Mouse (Mus musculus) layer of hippocampus, postnatal 10 days (tissue): Measurements from ENCODE around the gene Rtn4rl2. TPM values are rescaled to one million over a fixed set of nuclear protein-coding genes. Genes with fewer than 3 reads are reported as not detected.
"Not testable (repeated sequence)": the region's sequence is repeated elsewhere in the genome, so short reads cannot be mapped to it uniquely, and the experiment has no call there.

Experiments
- DNase-seq, 2 experiments: peaks; one replicate each; pipeline ENCODE4 v3.0.0; 2021; ENCODE audit warnings: low spot score in 2 of 2
- long read RNA-seq: library from polyadenylated mRNA; stranded (forward); transcript quantifications from one replicate; pipeline ENCODE4 v2.0.0, GENCODE M21; 2023
- total RNA-seq, 2 experiments: library from RNA; stranded (reverse); gene quantifications; 2 replicates each; pipeline ENCODE4 v1.2.3; 2021

Gene Rtn4rl2
- total RNA-seq: 100 to 1,000 TPM; 108 to 116 TPM
- long read RNA-seq, transcript Rtn4rl2-203 (3 exons, 1,303 nt): major isoform, 67 of 99 reads
- long read RNA-seq, partial matches to known transcripts: 3 of 99 reads
- long read RNA-seq, other reads (novel, unspliced or antisense): 29 of 99 reads

DNA sequence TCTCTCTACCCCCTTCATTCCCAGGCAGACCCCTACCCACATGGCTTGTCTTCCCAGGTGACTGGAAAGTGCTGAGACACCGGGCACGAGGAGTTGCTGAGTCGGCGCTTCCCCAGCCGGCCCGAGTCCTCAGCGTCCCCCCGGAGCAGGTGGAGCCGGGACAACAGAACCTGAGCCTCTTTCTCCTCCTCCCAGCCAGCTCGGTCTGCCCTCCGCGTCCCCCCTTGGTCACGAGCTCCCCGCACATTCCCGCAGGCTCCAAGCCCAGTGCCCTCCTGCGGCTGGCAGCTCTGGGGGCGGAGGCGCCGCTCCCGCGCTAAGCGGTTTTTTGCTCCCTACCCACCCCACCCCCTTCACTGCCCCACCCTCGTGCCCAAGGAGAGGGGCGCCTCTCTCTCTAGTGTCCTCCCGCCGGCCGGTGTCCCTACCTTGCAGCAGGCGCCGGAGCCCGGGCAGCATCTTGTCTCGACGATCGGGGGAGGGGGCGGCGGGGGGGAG, at the start of gene Rtn4rl2:
Rtn4rl2 (minus strand) TSS at position 477 of the 498 bp plus-strand sequence.
- peak in 1 of 2 experiments; percentile 52 for DNase-seq

DNA sequence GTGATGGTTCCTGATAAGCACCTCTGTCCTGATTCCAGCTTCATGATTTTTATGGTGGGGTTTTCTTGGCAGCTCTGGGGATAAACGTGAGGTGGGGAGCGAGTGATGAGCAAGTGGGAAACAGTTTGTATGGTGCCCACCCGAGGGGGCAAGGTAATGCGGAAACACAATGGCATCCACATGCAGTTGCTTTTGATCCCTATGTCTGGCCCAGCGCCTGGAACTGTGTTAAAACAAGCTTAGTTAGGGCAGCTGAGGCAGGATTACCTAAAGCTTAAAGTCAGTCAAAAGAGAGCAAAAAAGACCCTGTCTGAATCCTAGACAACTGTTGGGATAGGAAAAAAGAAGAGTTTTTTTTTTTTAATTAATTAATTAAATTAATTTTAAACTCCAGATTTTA, 48.6 kb upstream of the Rtn4rl2 start:
- DNase-seq: no peak

DNA sequence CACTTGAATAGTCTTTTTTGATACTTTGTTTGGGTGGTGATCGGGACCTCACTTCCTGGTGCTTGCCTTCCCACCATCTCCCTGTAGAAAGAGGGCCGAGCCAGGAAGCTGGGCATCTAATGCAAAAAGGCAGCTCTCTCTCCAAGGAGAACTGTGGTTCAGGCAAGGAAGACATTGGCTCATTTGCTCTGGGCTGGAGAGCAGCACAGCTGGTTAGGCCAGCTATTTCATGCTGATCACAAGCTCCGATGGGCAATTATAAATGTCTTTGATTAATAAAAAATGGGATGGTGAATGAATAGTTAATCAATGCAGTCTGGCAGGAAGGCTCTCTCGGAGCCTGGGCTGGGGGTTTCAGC, 48.1 kb upstream of the Rtn4rl2 start:
- no peak for DNase-seq

DNA sequence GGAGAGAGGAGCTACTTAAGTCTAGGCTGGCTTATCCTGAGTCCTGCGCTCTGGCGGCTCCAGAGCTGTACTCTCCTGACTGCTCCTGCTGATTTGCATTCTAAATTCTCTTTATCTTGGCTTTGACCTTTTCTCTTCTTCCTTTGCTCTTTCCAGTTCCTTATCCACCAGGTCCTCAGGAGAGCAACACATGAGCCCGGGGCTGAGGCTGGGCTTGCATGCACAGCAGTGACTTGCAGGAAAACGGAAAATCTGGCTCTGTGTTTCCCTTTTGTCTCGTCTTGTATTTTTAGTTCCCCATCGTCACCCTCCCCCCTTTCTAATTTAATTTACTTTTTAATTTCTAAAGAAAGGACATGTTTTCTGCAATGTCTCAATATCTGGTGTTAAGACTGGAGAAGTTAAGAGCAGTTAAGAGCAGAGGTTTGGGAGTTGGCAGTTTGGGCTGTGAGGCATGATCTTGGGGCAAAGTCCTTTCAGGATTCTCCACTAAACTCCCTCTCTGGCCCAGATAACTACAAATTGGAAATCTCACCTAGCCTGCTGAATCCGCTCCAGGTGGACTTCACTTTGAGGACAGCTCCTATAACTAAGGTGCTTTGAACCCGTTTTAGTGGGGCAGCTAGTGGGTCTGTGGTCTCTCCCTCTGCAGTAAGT, 47.6 kb upstream of the Rtn4rl2 start:
- no peak for DNase-seq

DNA sequence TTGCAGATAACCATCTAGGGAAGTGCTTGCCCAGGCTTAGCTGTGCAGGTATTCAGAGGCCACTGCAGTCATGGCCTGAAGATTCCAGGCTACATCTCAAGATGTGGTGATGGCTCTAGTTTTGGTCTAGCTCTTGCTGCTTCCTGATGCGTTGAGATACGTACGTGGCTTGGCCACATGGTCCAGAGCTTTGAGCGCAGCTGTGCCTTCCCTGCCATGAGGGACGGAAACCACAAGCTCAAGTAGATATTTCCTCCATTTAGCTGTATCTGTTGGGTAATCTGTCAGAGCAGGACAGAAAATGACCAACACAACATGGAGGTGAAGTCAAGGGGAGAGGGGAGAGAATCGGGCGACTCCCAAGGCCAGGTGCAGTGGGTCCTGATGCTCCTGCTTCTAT, 43.7 kb upstream of the Rtn4rl2 start:
- no peak for DNase-seq

DNA sequence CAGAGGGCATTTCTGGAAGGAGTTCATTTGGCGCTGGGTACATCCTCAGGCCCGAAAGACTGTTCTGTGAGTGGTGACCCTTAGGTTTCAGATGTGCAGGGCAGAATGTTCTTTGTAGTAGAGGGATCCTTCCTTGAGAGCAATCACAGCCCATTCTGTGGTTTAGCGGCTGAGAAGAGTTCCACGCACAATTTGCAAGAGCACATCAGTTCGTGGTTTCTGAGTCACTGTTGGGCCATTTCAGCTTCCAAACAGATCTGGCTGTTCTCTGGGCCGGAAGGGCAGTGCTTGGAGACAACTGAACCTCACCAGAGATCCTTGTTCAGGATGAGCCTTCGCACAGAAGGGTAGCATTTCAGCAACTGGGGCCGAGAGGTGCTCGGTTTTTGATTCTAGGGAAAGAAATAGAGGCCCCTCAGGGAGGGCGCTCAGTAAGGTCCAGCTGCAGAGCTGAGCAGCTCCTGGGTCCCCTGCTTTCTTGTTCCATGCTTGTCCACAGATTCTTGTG, 33.1 kb upstream of the Rtn4rl2 start:
- no peak for DNase-seq

DNA sequence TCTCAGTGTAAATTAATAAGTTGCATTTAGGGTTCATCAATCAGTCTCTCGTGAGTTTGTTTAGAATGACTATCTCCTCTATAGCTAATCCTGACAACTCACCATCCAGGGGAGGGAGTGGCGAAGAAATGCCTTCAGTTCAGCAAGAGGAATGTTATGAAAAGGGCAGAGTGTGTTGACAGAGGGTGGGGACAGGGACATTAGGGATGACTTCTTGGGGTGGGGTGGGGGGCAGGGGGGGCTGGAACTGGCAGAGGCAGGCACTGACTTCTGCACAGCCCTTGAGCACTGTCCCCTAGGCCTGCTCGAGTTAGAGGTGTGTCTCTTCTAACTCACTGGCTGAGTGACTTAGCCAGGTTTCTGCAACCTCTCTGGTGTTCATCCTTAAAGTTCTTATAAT, 31.7 kb upstream of the Rtn4rl2 start:
- DNase-seq: no peak

DNA sequence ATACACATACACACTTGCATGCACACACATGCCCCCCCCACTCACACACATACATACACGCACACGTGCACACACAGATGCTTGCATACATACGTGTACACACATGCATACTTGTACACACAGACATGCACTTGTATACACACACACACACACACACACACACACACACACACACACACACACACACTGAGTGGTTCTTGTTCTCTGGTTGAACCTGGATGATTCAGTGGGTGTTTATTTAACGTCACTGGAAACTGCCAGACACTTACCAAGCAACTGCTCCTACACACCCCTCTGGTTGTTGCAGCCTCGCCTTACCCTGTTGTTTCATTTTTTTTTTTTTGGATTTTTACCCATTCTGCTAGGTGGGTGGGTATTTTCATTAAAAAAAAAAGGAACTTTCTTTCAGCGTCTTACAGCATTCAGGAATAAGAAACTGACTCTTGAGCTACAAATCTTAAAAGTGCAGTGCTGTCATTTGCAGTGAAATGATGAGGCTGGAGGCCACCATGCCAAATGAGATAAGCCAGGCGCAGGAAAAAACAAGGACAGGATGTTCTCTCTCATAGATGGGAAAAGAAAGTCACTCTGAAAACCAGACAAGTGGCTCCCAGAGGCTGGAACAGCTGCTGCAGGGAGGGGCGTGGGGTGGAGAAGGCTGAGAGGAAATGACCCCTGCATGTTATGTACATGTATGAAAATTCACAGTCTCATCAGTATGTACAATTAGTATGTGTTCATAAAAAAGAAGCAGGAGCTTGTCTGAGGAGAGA, 30.2 kb upstream of the Rtn4rl2 start:
- no peak for DNase-seq

DNA sequence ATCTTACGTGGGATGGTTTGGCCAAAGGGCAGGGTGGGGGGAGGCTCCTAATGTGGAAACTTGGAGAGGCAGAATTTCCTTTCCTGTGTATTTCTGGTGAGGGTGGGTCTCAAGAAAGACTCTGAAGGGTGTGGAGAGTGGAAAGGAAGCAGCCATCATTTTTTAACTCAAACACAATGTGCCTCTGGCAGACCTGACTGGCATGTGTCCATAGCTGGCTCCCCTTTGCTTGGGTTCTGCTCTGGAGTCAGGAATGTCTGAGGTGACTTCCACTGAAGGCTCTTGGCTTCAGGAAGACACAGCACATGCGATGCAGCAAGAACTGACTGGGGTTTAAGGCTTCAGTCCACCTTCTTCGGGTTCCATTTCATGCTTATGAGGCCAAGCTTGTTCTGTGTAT, 28.8 kb upstream of the Rtn4rl2 start:
- no peak for DNase-seq

DNA sequence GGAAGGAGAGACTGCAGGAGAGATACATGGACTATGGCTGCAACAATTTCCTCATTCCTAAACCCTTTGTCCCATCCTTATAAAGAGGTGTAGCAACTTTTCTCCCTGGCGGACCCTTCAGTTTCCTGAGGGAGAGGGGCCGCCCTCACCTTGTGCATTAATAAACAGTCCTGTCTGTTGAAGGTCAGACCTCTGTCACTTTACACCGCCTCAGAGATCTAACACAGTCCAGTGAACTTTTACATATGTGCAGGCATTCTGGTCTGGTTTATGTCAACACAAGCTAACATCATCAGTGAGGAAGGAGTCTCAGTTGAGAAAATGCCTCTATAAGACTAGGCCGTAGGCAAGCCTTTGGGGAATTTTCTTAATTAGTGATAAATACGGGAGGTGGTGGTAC, 27.4 kb upstream of the Rtn4rl2 start:
- DNase-seq: no peak

DNA sequence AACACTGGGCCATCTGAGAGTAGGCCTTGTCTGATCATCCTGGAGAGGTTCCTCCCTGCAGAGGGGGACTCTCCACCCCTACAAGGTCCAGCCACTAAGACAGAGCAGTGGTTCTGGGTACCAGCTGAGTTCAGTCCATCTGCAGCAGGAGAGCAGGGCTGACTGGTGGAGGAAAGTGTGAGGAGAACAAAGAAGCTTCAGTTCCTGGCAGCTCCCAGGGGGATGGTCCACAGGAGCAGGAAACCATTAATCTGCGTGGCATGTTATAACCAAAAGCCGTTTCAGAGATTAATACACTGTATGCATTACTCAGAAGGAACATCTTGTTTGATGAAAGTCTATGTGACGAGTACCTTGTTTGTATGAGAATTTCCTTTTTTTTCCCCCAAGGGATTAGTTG, 26.2 kb upstream of the Rtn4rl2 start:
- no peak for DNase-seq

DNA sequence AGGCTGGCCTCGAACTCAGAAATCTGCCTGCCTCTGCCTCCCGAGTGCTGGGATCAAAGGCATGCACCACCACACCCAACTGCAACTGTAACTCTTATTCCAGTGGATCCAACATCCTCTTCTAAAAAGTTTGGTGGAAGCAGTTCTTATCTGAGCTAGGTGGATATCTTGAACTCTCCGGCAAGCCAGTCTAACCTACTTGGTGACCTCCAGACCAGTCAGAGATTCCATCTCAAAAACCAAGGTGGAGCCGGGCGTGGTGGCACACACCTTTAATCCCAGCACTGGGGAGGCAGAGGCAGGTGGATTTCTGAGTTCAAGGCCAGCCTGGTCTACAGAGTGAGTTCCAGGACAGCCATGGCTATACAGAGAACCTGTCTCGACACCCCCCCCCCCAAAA, 10.2 kb upstream of the Rtn4rl2 start:
- DNase-seq: not testable (repeated sequence)

DNA sequence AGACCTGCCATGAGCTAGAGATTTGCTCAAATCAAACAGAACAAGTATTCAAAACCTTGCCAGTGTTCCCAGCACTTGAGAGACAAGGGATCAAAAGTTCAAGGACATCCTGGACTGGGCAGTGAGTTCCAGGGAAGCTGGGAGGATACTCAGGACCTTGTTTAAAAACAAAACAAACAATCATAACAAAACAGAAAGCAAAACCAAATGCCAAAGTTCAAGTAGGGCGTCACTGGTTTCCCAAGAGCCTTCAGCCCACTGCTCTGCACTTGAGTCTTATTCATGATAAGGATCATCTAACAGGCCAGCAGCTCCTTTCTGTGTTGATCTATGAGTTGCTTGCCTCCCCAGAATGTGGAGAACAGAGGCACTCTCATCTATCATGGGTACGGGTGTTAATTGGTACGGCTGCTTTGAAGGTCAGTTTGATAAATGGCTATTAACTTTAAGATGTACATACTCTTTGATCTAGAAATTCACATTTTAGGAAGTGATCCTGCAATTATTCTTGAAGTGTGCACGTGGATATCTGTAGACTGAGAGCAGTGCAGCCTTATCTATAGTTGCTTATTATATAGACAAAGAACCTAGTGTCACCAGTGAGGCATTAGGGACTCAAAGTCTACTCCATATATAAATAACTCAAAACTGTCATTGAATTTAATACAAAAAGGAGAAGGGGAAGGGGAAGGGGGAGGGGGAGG, 9.1 kb upstream of the Rtn4rl2 start:
- no peak for DNase-seq

DNA sequence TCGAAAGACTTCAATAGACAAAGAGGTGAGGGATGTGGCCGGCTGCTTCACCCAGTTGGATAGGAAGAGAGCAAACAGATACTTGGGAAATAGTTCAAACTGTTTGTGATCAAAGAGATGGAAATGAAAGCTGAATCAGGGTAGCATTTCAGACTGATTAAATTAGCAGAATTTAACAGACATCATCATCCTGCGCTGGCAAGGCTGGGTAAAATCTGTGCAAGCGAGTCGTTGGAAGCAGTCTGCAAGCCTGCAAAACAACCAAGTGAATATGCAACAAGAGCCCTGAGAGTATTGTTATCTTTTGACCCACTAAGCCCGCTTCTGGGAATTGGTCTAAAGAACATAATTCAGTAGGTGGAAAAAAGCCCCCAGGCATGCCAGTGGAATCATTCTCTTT, 6.8 kb upstream of the Rtn4rl2 start:
- DNase-seq: peak in 1 of 2 experiments; percentile 42

DNA sequence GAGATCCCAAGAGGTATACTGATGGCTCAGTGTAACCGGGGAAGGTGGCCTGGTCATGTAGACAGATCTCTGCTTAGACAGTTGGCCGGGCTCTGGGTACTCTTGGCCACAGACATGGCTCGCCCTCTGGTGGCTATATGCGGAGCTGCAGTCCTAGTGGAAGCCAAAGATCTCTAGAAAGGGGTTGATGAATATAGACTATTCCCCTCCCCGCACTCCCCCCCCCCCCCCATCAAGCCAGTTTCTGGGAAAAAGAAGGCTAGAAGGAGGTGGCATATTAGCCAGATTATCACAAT, 3.5 kb upstream of the Rtn4rl2 start:
- peak; percentile 85 to 90 for DNase-seq

DNA sequence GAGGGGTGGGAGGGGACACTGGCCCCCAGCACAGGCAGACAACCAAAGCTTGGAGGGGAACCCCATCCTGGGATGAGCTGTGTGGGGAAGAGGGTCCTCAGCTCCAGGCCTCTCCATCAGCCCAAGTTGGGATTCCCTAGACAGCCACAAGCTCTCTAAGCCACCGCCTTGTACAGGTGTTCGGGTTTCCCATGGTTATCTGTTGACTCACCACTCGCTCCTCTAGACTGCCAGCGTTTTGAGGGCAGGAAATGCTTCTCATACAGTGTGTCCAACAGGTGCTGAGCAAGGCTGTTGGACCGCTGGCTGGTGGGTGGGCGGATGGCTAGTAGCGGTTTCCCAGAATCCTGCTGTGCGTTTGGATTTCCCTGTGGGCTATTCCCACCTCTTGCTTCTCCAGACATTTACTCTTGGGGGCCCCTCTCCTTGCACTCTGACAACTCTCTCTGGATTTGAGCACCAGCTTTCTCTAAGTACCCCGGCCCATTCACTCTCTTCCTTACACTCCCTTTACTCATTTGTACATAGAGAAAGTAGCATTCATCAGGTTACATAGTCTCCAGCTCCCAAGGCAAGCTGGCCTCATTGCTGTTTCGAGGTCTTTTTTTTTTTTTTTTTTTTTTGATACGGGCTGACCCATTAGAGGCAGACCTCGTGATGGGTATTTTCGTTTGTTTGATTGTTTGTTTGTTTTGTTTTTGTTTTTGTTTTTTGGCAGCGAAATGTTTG, 3.0 kb upstream of the Rtn4rl2 start:
- DNase-seq: no peak

DNA sequence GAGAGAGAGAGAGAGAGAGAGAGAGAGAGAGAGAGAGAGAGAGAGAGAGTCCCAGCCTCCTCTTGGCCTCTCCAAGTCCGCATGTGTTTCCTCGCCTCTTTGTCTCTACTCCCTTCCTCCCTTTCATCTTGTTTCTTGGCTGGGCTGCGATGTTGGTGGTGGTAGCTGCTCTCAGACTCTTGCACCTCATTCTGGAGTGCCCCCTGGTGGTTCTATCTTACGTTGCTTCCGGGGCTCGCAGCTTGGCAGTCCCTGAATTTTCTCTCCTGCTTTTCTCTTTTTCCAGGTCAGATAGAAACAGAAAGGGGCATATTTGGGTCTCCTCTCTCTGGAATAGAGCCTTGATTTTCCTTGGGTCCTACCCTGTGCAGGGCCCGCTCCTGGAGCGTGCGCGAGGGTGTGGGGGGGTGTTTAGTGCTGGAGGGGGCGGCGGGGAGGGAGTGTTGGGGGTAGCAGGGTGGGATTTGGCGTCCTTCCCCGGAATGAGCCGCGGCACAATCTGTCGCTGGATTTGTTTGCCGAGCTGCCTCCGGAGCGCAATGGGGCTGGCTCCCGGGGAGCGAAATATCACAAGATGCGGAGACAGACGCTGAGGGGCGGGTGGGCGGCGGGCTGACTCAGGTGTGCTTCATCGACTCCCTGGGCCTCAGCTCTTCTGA, 2.3 kb upstream of the Rtn4rl2 start:
- peak; percentile 84 to 89 for DNase-seq

DNA sequence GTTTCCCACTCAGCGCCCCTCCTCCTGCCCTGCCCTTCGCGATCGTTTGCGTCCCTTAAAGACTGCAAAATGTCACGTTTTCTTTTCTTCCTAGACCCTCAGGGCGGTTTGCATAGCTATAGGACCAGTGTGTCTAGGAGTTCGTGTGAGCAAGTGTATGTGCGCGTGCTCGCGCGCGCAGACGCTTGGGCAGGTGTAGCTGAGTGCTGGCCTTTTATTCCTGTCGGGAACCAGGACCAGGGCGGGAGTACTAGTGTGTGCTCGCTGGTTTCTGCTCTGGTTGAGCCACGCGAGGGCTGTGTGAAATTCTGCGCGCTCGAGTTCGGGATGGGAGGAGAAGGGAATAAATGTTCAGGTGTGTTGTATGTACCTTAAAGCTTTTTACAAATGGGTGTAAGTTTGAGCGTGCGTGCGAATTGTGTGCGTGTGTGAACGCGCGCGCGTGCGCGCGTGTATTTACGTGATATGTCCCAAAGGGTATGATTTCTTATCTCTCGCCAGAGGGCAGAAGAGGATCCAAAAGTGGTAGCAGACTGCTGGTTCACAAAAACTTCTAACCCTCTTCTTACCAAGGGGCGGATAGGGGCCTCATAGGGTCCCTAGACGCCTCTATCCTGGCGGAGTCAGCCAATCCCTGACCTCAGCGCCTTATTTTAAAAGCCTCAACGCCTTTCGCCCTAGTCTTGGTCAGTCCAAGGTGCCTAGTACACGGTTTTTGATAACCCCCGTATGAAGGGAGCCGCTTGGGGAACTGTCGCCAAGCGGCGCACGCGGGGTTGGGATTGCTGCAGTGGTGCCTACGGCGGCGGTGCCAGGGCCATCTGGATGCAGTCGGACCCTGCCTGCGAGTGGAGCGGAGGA, 1.1 kb upstream of the Rtn4rl2 start:
- peak in 1 of 2 experiments; percentile 63 for DNase-seq

DNA sequence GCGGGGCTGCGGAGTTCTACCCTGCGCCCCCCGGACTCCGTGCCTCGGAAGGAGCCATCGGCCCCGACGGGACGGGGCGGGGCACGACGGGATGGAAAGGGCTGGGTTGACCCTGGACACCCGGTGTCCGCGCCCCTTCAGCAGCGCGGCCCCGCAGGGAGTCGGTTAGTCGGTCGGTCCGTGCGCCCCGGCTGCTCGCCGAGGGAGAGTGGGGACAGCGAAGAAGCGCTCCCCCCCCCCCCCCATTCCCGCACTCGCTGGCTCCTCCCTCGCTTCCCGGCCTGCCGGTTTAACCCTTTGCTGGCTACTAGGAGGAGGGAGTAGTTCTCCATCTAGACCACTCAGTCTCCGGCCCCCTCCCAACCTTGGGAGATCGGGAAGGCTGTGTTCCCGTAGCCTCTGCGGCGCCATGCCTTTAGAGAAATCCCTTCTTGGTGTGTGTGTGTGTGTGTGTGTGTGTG, 341 bp upstream of the Rtn4rl2 start:
- peak in 1 of 2 experiments; percentile 73 for DNase-seq
